Comparison of ENCODE assay signal across 10 mouse cellular contexts in genomic region chrX:103918954-103919353, GRCm38 (mm10).
DNase-seq lines count a peak whose midpoint lies in the region; ATAC-seq lines count a peak whose summit lies in the region.
"Had no signal": no experiment of that assay in that cellular context is flagged by ENCODE, and none has a peak within 500 bp of the region (broad histone marks: within the 10 kb centered on the region; RNA-seq: fewer than 3 reads in every experiment).

No protein-coding gene starts in this region.

- no peaks in the 10 kb centered on the region for H3K36me3 ChIP-seq in hindbrain, embryonic 11.5 days (ENCODE audit: control insufficient read depth, insufficient read depth, low read length)
- H3K36me3 ChIP-seq: hindbrain, embryonic 15.5 days had no signal

- H3K9ac ChIP-seq in hindbrain, embryonic 11.5 days (ENCODE audit: low read depth, low read length): no peak overlapping the region
- H3K9ac ChIP-seq: forebrain, embryonic 13.5 days; hindbrain, embryonic 15.5 days had no signal

- no peak overlapping the region for H3K4me2 ChIP-seq in hindbrain, embryonic 11.5 days (replicated peaks; ENCODE audit: low read depth, low read length)
- H3K4me2 ChIP-seq: forebrain, embryonic 13.5 days; hindbrain, embryonic 15.5 days had no signal

- no peaks in the 10 kb centered on the region for H3K9me3 ChIP-seq in hindbrain, embryonic 11.5 days (ENCODE audit: control insufficient read depth, low read length)
- H3K9me3 ChIP-seq: forebrain, embryonic 13.5 days; hindbrain, embryonic 15.5 days had no signal

- no peak overlapping the region for H3K27ac ChIP-seq in hindbrain, embryonic 11.5 days (ENCODE audit: low read depth, low read length)
- H3K27ac ChIP-seq: forebrain, embryonic 13.5 days; hindbrain, embryonic 15.5 days had no signal

- no peak for ATAC-seq in hindbrain, embryonic 11.5 days (ENCODE audit: low FRiP score)
- ATAC-seq: forebrain, embryonic 13.5 days had no signal

- H3K27me3 ChIP-seq in hindbrain, embryonic 11.5 days (ENCODE audit: control insufficient read depth, insufficient read depth, low read length): peaks cover 9% of the 10 kb centered on the region

- DNase-seq in kidney, adult 9 months: peak; percentile 11
- no peak for DNase-seq in kidney, adult 11 months
- peak; percentile 74 for DNase-seq in adipocyte (ENCODE audit: low spot score)
- peak; percentile 46 to 58 for DNase-seq in heart, postnatal 10 days
- peak; percentile 36 to 42 for DNase-seq in lung, postnatal 4 days
- DNase-seq in hindbrain, embryonic 11.5 days (ENCODE audit: low spot score): no peak
- DNase-seq in urinary bladder, adult 18-20 months (ENCODE audit: low spot score in 2 of 2): no peak
- DNase-seq in cerebellum, adult 11-12 months: no peak

- no peak overlapping the region for H3K4me3 ChIP-seq in hindbrain, embryonic 11.5 days (ENCODE audit: low read depth, low read length)
- H3K4me3 ChIP-seq: forebrain, embryonic 13.5 days; hindbrain, embryonic 15.5 days had no signal

- intact Hi-C loops in heart, postnatal 10 days (cut with DNase I): loop anchor here (2.0 to 10.0 kb wide), 3 partner anchors 72 to 1088 kb away; no protein-coding TSS in a partner anchor

- WGBS in hindbrain, embryonic 11.5 days: 54% methylated on average over 5 of the region's 5 CpGs

- H3K4me1 ChIP-seq in hindbrain, embryonic 11.5 days (replicated peaks; ENCODE audit: control insufficient read depth, insufficient read depth, low read length): no peaks in the 10 kb centered on the region
- H3K4me1 ChIP-seq: forebrain, embryonic 13.5 days; hindbrain, embryonic 15.5 days had no signal

Comparison
In these comparisons a context has a peak if more than half of its experiments do, and no peak if none do; other contexts are left out.
1. DNase-seq: peak in kidney, adult 9 months (single experiment), adipocyte (single experiment), heart, postnatal 10 days (2 of 2) and lung, postnatal 4 days (2 of 2); none in kidney, adult 11 months (single experiment), hindbrain, embryonic 11.5 days (single experiment), urinary bladder, adult 18-20 months (0 of 2) and cerebellum, adult 11-12 months (single experiment).